Mouse (Mus musculus) left cerebral cortex, postnatal 10 days (tissue): Measurements from ENCODE around the gene Nup62. TPM values are rescaled to one million over a fixed set of nuclear protein-coding genes. Genes with fewer than 3 reads are reported as not detected.

ENCODE experiments used
- DNase-seq, 2 experiments: peaks; one replicate each; pipeline ENCODE4 v3.0.0; 2021 to 2022; ENCODE audit warnings: low spot score in 2 of 2, mixed read lengths in 1 of 2; ENCODE audit errors: extremely low spot score in 1 of 2
- intact Hi-C: fragments of 180-260 bp; cut with DNase I; formaldehyde crosslinking; loops from one replicate; pipeline ENCODE4 v1.15.1; 2025
- total RNA-seq, 2 experiments: library from RNA; stranded (reverse); gene quantifications; 2 replicates each; pipeline ENCODE4 v1.2.3; 2021

Gene Nup62
- total RNA-seq, 2 experiments from 2014 or later = 39.8 to 42.9 TPM

DNA sequence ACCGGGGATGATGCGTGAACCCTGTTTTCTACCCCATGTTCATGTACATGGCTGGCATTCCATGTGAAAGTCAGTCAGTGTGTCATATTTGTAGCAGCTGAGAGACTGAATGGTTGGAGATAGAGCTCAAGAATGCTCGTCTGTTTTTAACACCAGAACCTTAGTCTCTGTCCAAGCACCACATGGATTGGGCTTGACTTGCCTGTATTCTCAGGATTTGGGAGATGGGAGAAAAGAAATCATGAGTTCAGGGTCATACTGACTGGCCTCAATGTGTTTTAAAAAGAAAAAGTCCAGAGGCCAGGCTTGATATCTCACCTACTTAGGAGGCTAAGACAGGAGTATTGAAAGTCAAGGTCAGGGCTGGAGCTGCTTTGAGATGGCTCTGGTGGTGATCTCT is 1.6 kb downstream of the Nup62 start:
- intact Hi-C loops = loop anchor here (2.0 kb wide), 1 partner anchor 73 kb away; no protein-coding TSS in a partner anchor
- DNase-seq = peak in 1 of 2 experiments; percentile 7

DNA sequence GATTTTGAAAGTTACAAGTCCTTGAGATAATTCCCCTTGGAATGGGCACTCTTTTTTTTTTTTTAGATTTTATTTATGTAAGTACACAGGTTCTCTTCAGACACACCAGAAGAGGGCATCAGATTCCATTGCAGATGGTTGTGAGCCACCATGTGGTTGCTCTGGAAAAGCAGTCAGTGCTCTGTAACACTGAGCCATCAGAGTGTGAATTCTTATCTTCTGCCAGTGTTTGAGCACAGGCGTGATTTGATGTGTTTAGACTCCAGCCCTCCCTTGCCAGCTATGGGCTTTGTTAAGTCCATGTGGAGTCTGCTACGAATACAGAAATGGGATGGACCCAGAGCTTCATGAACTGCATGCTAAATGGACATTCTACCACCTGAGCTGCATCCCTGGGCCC is 2.3 kb downstream of the Nup62 start:
- intact Hi-C loops = no loop called here
- peak in 1 of 2 experiments; percentile 20 for DNase-seq

DNA sequence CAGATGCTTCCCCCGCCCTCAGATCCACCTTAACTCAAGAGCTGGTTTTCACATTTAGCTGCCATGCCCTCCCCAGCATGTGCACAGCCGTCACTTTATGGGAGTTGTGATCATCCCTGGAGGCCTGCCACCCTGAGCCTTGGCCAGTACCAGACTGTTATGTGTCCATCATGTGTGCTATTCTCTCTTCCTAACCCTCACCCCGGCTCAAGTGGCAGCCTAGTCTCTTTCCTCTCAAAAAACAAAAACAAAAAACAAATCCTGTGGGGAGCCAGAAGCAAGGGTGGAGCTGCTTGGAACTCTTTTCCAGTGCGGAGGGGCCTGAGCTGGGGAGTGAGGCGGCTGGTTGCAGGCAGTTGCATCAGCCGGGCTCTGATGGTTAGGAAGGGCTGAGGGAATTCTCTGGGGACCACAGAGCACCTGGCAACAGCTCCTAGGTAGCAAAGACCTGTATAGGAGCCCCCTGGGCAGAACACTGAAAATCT is 2.9 kb downstream of the Nup62 start:
- peak in 1 of 2 experiments; percentile 69 for DNase-seq
- intact Hi-C loops = no loop called here

- DNase-seq = peak in 1 of 2 experiments; percentile 4
- intact Hi-C loops = no loop called here
Measured at GRCm38 (mm10) chr7:44819391-44819790, 3.5 kb downstream of the Nup62 start.

DNA sequence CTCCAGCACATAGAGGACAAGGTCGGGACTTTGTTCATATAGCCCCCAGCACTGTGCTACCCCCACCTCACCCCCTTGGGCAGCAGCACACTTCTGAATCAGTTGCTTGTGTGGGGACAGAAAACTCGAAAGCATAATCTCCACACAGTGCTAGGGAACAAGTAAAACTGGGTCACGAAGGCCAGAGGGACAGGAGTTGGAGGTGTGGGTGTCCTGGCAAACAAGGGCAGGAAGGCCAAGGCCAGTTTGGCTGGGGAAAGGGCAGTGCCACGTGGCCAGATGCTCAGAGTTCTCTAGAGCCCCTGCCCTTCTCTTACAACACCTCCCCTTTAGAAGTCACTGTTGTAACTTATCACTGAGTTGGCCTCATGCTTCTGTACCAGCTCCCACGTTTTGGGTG is 4.0 kb downstream of the Nup62 start:
- intact Hi-C loops = no loop called here
- DNase-seq = peak in 1 of 2 experiments; percentile 18

DNA sequence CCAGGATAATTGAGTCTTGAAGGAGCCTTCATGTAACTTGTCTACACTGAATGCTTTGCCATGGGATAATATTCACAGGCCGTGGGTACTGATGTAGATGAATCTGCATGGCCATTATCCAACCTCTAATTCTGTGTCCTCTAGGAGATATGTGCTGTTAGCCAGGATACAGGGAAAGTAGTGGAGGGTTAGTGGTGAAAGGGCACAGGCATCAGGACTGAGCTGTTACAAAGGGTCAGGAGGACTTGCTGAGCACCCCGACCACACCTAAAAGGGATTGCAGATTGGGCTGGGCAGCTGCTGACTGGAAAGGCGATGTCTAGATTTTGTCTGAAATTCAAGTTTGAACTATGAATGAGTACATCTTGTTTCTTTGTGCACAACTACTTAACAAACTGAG is 4.6 kb downstream of the Nup62 start:
- DNase-seq = peak in 1 of 2 experiments; percentile 2
- intact Hi-C loops = no loop called here

DNA sequence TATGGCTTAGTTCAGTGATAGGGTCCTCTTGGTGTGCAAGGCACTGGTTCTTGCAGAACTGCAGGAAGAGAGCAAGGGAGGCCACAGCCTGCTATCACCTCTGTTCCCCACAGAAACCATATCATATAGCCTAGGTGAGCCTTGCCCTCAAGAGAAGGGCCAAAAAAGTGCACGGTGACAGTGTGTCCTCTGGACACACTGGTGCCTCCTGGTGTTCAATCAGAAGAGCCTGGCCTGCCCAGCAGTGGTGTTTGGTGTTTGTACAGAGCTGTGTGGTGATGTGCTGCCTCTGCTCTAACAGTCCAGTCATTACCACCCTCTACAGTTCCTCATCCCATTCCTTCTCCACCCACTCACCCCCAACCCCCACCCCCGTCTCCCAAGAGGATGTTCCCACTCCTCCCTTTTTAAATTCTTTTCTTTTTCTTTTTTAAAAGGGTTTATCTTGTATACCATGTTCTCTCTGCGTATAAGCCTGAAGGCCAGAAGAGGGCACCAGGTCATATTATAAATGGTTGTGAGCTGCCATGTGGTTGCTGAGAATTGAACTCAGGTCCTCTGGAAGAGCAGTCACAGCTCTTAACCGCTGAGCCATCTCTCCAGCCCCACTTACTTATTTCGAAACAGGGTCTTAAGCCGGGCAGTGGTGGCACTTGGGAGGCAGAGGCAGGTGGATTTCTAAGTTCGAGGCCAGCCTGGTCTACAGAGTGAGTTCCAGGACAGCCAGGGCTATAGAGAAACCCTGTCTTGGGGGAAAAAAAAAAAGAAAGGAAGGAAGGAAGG is 6.0 kb downstream of the Nup62 start:
- intact Hi-C loops = no loop called here
- DNase-seq = peak in 1 of 2 experiments; percentile 13

GRCm38 (mm10) chr7:44823409-44823808 is 7.5 kb downstream of the Nup62 start:
- DNase-seq = peak in 1 of 2 experiments; percentile 17
- intact Hi-C loops = no loop called here

DNA sequence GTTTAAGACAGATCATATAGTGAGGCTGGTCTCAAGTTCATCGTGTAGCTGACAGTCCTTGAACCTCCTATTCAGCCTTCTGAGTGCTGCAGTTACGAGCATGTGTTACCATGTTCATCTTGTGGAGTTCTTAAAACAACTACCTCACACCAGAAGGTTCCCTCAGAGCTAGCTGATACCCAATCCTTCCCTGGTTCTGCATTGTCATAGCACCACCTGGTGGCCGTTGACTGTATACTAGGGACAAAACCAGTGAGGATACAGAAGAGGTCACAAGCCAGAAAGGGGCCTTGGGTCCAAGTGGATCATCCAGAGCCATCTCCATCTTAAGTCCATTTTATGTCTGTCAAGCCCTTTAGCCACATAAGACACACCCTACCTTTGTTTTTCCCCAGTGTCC is 9.0 kb downstream of the Nup62 start:
- peak; percentile 76 to 83 for DNase-seq
- intact Hi-C loops = loop anchor here (2.0 kb wide), 1 partner anchor 100 kb away; no protein-coding TSS in a partner anchor

DNA sequence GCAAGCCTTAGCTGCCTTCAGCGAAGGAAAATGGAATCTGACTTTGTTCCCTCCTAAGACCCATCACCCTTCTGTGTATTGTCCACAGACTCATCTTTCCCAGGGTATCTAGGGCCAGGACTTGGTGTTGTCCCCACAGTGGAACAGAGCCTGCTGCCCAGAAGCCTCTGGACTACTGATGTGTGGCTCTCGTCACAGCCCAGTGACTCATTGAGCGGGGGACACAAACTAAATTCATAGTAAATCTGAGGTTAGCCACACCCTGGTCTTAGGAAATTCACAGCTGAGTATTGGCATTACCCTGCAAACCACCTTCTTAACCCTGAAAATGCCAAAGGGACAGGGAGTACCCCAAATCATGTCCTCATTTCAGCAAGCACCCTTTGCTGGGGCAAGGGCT is 10.9 kb downstream of the Nup62 start:
- DNase-seq = no peak
- intact Hi-C loops = no loop called here

GRCm38 (mm10) chr7:44828706-44829105 is 12.8 kb downstream of the Nup62 start:
- DNase-seq = no peak
- intact Hi-C loops = no loop called here

DNA sequence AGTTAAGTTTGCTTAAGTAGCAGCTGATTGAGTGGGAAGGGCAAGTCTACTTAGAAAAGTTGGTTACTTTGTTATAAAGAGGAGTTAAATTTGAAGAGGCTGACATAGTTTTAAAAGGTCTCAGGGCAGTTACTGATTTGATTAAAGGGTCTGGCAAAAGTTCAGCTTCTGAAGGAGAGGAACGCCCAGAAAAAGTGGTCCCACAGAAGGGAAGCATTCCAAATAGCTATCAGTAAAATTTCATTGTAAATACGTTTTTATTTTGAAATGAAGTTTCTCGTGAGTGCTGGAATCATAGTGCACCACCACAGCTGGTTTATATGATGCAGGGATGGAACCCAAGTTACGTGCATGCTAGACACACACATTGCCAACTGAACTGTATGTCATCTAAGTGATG is 16.9 kb downstream of the Nup62 start:
- DNase-seq = no peak
- intact Hi-C loops = no loop called here

GRCm38 (mm10) chr7:44835373-44836015 is 19.6 kb downstream of the Nup62 start:
- intact Hi-C loops = no loop called here

DNA sequence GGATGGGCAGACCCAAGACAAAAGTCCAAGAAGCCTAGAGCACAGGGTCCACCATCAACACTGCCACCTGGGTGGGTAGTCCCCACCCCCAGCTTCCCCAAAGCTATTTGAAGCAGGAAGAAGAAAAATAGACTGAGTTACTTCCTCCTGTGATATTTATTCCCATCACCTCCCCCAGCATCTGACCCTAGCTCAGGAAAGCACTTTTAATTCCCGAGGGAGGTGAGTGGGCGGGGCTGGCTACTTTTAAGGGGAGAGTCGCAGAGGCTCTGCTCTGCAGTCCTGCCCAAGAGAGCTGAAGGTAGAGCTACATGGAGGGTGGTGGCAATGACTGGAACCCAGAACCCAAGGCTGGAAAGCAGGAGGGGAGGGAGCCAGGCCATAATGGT is 20.1 kb downstream of the Nup62 start:
- intact Hi-C loops = no loop called here
- no peak for DNase-seq

More at GRCm38 (mm10) chr7:44835373-44836015, 19.6 kb downstream of the Nup62 start:
- no peak for DNase-seq

DNA sequence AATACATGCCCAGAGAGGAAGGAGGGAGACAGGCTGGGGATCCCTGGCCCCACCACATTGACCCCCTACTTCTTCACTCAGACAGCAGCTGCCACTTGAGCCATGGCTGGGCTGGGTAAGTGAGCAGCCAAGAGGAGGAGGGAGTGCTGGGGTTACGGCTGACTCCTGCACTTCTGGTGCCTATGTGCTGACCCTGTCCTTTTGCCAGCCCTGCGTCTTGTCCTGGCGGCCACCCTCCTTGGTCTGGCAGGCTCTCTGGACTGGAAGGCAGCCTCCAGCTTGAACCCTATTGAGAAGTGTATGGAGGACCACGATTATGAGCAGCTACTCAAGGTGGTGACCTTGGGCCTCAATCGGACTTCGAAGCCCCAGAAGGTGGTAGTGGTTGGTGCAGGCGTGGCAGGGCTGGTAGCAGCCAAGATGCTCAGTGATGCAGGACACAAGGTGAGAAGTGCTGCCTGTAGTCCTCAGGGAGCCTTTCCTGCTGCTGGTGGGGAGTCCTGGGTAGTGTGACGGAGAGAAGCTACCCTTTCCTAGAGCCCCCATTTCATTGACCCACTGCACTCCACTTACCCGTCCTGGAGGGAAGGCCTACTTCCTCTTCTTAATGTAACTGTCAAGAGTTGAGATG is 20.6 kb downstream of the Nup62 start:
- intact Hi-C loops = no loop called here
- no peak for DNase-seq

- intact Hi-C loops = no loop called here
- DNase-seq = no peak
Measured at GRCm38 (mm10) chr7:44838073-44838472, 22.2 kb downstream of the Nup62 start.

GRCm38 (mm10) chr7:44839171-44839490 is 23.2 kb downstream of the Nup62 start:
- no peak for DNase-seq
- intact Hi-C loops = no loop called here

DNA sequence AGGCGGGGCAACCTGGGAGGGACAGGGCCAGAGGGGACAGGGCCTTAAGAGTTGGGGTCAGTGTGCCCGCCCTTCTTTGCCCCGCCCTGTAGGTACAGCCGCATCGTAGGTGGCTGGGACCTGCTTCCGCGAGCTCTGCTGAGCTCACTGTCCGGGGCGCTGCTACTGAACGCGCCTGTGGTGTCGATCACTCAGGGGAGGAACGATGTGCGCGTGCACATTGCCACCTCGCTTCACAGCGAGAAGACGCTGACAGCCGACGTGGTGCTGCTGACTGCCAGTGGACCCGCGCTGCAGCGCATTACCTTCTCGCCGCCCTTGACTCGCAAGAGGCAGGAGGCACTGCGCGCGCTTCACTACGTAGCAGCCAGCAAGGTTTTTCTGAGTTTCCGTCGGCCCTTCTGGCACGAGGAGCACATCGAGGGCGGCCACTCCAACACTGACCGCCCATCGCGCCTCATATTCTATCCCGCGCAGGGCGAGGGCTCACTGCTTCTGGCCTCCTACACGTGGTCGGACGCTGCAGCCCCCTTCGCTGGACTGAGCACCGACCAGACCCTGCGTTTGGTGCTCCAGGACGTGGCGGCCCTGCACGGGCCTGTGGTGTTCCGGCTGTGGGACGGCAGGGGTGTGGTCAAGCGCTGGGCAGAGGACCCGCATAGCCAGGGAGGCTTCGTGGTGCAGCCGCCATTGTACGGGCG is 23.8 kb downstream of the Nup62 start:
- intact Hi-C loops = no loop called here

GRCm38 (mm10) chr7:44840426-44840825 is 24.5 kb downstream of the Nup62 start:
- intact Hi-C loops = no loop called here
- DNase-seq = no peak

More for the DNA sequence above, 23.8 kb downstream of the Nup62 start:
- peak in 1 of 2 experiments; percentile 71 for DNase-seq
